Mouse (Mus musculus) lung, postnatal 4 days (tissue): ENCODE data around the gene D17Wsu92e.

Experiments
- DNase-seq, 2 experiments: peaks; one replicate each; pipeline ENCODE4 v3.0.0; 2021

The D17Wsu92e gene

DNA sequence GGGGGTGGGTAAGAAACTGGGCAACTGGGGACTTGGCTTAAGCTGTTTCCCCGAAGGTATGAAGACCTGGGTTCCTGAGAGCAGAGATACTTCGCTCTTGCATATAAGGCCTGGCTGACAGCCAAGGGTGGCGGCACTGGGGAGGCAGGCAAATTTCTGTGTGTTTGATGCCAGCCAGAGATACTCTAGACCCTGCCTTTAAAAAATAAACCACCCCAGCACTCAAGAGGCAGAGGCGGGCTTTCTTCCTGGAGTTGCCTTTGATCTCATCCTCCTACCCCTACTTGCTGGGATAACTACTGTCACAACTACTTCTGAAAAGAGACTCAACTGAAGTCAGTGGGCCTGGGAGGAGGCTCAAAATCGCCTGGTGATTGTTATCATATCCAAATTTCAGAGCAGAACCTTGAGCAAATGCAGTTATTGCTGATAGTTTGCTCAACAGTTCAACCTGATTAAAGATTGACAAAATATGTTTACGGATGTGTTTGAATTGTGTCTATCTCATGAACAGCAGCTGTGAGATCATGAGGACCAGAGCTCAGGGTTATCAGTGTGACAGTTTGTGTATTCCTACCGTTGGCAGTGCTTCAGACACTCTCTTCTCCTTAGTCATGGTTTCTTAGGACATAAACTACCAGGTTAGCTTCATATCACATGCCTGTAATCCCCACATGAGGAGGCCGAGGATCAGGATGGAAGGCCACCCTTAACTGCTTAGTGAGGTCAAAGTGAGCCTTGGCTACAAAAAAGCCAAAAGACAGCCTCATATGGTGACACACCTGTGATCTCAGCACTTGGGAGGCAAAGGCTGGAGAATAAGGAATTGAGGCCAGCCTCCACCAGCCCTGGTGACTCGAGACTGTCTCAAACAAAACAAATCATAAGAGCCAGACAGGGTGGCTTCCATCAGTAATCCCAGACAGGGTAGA lies 1.2 kb upstream of the D17Wsu92e start:
- peak; percentile 37 to 43 for DNase-seq

DNA sequence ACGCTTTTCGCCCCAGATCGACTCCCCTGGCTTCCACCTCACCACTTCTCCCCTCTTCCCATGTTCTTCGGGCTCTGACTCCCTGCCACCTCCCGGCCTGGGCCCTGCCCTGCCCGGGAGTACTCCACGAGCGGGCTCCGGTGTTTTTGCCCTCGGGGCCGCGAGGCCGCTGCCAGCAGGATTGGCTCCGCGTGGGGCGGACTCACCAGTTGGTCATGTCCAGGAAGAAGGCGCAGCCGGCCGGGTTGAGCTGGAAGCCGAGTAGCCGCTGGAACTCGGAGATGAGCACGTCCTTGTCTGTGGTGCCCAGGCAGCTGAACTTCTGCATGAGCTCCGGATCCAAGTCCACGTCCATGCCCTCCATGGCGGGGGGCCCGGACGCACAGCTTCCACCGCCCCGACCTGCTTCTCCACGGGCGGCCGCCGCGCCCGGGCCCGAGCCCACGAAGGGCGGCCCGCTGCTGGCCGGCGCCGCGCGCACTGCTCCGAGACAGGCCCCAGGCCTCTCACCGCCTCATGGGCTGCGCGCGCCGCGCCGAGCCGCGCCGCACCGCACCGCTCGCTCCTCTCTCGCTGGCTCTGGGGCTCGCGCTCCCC lies 379 bp downstream of the D17Wsu92e start:
- peak in 1 of 2 experiments; percentile 68 for DNase-seq

DNA sequence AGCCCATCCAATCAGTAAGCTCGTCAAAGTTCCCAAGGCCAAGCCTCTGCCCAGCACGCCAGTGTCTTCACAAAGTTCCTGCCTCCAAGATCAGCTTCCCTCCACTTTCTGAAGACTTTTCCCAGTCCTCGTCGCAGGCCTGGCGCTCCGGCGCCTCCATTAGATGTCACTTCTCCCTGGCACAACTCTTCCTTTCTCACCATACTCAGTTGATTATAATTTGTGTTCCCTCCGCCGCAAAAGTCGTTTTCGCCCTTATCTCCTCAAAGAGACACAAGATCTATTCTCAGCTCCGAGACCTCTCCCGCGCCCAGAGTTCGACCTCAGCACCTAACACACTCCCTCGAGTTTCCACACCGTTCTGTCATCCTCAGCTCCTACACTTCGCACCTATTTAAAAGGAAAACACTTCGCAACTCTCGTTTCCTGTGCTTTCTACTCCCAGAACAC lies 902 bp downstream of the D17Wsu92e start:
- DNase-seq, result peak; percentile 40 to 50

- DNase-seq, result no peak
Observed at GRCm38 (mm10) chr17:27819011-27819410, 1.4 kb downstream of the D17Wsu92e start.

GRCm38 (mm10) chr17:27814606-27815005 lies 5.8 kb downstream of the D17Wsu92e start:
- no peak for DNase-seq

GRCm38 (mm10) chr17:27811980-27812379 lies 8.5 kb downstream of the D17Wsu92e start:
- no peak for DNase-seq

GRCm38 (mm10) chr17:27810569-27811331 lies 9.7 kb downstream of the D17Wsu92e start:
- no peak for DNase-seq

GRCm38 (mm10) chr17:27807542-27808078 lies 12.8 kb downstream of the D17Wsu92e start:
- DNase-seq, result no peak

DNA sequence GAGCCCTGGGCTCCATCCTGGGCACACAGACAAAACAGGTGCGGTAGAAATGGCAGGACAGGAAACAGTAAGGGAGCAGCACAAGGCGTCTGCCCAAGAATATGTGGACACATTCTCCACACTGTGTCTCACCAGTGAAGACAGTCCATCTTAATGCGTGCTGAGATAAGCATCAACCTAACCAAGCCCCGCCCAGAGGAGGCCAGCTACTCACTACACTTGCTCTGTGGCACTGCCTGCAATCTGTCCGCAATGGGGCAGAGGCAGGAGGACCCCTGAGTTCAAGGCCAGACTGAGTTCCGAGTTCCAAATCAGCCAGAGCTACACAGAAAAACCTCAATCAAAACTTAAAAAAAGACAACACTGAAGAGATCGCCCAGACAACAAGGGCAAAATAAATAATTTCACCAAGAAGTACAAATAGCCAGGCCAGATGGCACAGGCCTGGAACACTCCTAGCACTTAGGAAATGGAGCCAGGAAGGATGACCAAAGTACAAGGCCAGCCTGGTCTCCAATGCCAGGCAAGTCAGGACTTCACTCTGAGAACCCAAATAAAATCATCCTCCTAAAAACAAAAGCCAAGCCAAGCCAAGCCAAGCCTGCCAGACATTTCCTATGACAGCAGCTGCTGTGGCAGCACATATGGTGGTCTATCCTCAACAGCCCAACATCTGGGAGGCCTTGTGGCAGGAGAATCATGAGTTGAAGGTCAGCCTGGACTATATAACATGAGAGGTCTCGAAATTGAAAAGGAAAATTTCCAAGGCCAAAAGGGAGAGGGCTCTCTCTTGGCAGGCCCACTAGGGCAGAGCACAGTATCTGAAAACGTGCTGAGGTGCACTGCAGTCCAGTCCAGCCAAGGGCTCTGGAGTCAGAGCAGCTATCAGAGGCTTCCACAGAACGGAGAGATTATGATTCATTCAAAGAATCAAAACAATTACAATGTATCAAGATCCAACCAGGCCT lies 15.4 kb downstream of the D17Wsu92e start:
- no peak for DNase-seq

DNA sequence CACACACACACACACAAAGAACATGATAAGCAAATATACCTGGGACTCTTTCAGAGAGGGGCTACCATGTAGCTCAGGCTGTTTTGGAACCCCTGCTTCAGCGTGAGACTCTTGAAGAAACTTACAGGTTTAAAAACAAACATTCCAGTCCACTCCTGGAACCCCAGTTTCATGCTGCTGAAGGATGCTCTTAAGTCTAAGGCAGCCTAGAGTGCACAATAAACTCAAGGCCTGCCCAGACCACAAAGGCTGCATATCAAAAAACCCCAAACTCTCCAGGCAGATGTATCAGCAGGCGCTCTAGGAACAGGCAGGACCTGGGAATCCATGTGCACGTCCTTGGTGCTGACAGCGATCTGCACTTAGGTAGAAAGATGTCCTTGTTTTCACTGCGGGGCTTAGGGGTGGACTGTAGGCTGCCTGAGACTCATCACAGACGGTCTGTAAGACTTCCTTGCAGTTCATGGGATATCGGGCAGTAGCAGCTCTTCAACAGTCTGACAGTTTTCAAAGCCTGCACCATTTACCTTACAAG lies 16.2 kb downstream of the D17Wsu92e start:
- no peak for DNase-seq

- no peak for DNase-seq
Observed at GRCm38 (mm10) chr17:27803752-27804151, 16.7 kb downstream of the D17Wsu92e start.

DNA sequence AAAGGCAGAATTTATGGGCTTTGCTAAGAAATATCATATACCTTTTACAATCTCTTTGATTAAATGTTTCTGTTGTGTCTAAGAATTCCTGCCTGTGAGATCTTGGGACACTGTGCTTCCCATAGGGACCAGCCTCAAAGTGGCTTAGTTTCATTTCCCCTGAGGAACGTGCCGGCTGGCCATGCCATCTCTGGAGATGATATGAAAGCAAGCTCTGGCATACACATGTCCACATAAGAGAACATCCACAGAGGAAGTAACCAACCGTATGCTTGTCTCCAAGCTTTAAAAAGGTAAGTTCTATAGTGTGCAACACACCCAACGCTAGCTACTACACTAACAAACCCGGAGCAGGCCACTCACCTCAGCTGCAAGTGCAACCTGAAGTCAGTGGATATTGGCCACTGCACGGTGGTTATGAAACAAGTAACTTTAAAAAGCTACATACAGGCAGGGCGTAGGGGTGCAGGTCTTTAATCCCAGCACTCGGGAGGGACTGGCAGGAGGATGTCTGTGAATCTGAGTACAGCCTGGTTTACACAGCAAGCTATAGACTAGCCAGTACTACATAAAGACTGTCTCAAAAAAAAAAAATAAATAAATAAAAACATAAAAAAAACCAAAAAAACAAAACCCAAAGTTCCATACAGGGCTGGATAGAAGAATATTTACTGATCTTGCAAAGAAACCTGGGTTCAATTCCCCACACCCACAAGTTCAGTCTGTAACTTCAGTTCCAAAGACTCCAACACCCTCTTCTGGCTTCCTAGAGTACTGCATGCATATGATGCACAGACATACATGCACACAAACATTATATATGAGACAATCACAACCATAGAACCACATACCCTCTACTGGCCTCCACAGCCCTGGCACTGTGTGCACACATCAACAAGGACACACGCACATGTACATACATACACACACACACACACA lies 19.5 kb downstream of the D17Wsu92e start:
- no peak for DNase-seq

GRCm38 (mm10) chr17:27799771-27800584 lies 20.5 kb downstream of the D17Wsu92e start:
- DNase-seq, result no peak

DNA sequence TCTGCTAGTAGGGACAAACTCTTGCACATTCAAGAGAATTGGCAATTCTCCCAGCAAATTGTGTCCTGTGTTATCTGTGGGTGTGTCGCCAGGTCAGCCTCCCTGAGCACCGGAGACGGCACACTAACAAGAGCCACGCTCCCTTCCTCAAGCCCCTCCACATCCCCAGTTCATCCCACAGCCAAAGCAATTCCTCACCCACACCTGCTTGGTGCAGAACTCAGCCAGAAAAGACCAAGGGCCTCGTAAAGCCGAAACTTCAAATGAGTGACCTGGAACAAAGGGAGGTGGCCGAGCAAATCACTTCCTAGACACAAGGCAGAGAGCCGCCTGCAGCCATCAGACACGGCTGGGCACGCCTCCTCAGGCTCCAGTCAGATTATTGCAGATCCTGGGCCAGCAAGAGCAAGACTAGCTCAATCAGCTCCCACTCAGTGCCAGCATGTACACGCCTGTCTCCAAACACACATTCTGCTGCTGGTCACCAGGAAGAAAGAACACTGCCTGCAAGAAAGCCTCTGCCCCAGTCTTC lies 23.0 kb downstream of the D17Wsu92e start:
- peak; percentile 46 to 69 for DNase-seq

GRCm38 (mm10) chr17:27796780-27797179 lies 23.7 kb downstream of the D17Wsu92e start:
- peak; percentile 64 to 82 for DNase-seq

DNA sequence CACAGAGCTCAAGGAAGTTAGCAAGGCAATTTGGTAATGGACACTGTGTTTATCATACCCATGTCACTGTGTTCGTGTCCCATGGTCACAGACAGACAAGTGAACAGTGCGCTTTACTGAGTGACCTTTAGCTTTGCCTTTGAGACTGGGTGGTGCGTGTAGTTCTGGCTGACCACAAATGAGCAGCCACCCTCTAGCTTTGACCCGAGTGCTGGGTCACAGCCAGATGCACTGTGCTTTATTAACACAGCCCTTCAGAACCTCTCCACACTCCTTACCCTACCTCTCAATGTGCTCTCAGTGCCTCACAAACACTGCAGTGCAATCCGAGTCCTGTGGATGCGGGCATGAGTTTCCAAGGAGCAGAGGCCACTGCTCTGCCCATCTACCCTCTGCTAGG lies 27.3 kb downstream of the D17Wsu92e start:
- DNase-seq, result peak; percentile 64 to 79

DNA sequence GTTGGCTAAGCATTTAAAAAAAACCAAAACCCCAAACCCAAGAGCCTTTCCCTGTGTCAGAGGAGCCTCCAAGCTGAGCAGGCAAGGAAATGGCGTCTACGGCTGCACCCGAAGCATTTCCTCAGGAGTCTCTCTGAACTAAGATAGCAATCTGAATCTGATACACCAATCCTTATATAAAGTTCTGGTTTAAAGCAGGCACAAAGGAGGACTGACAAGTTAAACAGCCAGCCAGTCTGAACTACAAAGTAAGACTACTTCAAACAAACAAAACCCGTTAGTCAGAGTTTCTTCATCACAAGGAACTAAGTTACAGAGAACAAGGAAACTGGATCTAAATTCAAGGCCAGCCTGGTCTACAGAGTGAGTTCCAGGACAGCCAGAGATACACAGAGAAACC lies 27.9 kb downstream of the D17Wsu92e start:
- no peak for DNase-seq

DNA sequence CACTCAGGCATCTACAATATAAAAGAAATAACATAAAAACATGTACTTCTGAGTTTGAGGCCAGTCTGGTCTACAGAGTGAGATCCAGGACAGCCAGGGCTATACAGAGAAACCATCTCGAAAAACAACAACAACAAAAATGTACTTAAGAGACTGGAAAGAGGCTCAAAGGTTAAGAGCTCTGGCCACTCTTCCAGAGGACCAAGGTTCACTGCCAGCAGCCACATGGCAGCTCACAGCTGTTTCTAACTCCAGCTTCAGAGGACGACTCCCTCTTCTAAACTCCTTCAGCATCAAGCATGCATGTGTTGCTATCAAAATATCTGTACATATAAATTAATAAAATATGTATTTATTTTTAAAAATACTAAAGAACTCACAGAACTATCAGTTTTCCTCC lies 28.9 kb downstream of the D17Wsu92e start:
- DNase-seq, result no peak

GRCm38 (mm10) chr17:27790976-27791375 lies 29.5 kb downstream of the D17Wsu92e start:
- DNase-seq, result no peak
